In the genomic region with DNA sequence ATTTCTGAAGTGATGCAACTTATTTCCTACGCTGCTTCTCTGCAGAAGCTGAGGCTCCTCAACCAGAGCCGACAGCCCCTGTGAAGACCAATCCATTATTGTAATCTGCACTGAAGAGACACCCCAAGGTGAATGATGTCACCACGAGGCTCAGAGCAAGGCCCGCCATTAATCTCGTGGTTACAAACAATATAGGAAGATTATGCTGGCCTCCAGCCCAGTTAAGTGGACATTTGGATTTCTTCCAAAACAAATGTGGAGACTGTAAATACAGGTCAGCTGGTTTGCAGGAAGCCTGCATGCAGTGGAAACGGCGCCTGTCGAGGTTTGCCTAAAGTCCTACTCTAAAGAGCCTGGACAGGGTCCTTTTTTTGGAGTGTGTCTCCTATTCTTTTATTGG, we compare ENCODE assay signal across 9 mouse cellular contexts.
A peak's percentile ranks its signal among the peaks of the same experiment; 100 is the strongest.
DNase-seq lines count a peak whose midpoint lies in the region; ATAC-seq and TF ChIP-seq lines count a peak whose summit lies in the region.
"Had no signal": no experiment of that assay in that cellular context is flagged by ENCODE, and none has a peak within 500 bp of the region (broad histone marks: within the 10 kb centered on the region; RNA-seq: fewer than 3 reads in every experiment).

No protein-coding gene starts in this region.

- H3K4me2 ChIP-seq in forebrain, embryonic 14.5 days (ENCODE audit: low read length): no peak overlapping the region
- H3K4me2 ChIP-seq in forebrain, embryonic 12.5 days: no peak overlapping the region
- no peak overlapping the region for H3K4me2 ChIP-seq in intestine, postnatal 0 days (replicated peaks; ENCODE audit: low read depth)
- H3K4me2 ChIP-seq in lung, embryonic 16.5 days (ENCODE audit: low read depth, low read length): no peak overlapping the region
- H3K4me2 ChIP-seq: liver, embryonic 13.5 days had no signal

- WGBS in forebrain, embryonic 14.5 days: 12% methylated on average over 8 of the region's 8 CpGs
- 46% methylated on average over 8 of the region's 8 CpGs for WGBS in forebrain, embryonic 12.5 days
- 25% methylated on average over 8 of the region's 8 CpGs for WGBS in intestine, postnatal 0 days
- 4% methylated on average over 8 of the region's 8 CpGs for WGBS in lung, embryonic 16.5 days

- peak; percentile 78 for DNase-seq in forebrain, embryonic 14.5 days (ENCODE audit: low spot score)
- peak; percentile 26 to 30 for DNase-seq in adrenal gland, adult 18-20 months (ENCODE audit: low spot score in 2 of 2)
- DNase-seq in T-cell, adult 2 months (ENCODE audit: low spot score): no peak
- no peak for DNase-seq in thymus, postnatal 4 days
- no peak for DNase-seq in spleen, postnatal 36 days (ENCODE audit: low spot score in 2 of 2)
- DNase-seq: liver, embryonic 13.5 days had no signal

- H3K4me1 ChIP-seq in forebrain, embryonic 14.5 days (ENCODE audit: control insufficient read depth, insufficient read depth, low read length): peaks cover 9% of the 10 kb centered on the region
- peaks cover 61% of the 10 kb centered on the region for H3K4me1 ChIP-seq in forebrain, embryonic 12.5 days
- no peaks in the 10 kb centered on the region for H3K4me1 ChIP-seq in intestine, postnatal 0 days (replicated peaks; ENCODE audit: control insufficient read depth, insufficient read depth, low read length)
- H3K4me1 ChIP-seq in lung, embryonic 16.5 days (replicated peaks; ENCODE audit: control insufficient read depth, insufficient read depth, low read length): peaks cover 12% of the 10 kb centered on the region

- H3K9me3 ChIP-seq in forebrain, embryonic 14.5 days (replicated peaks; ENCODE audit: control insufficient read depth, low read length): no peaks in the 10 kb centered on the region
- no peaks in the 10 kb centered on the region for H3K9me3 ChIP-seq in forebrain, embryonic 12.5 days
- H3K9me3 ChIP-seq in intestine, postnatal 0 days (ENCODE audit: control insufficient read depth): no peaks in the 10 kb centered on the region
- no peaks in the 10 kb centered on the region for H3K9me3 ChIP-seq in lung, embryonic 16.5 days (ENCODE audit: control insufficient read depth, low read length)
- H3K9me3 ChIP-seq: liver, embryonic 13.5 days had no signal

- H3K9ac ChIP-seq in forebrain, embryonic 14.5 days (ENCODE audit: low read length): 0 out of 2 replicates have a peak overlapping the region, but pooled peaks have one; percentile 9
- H3K9ac ChIP-seq in forebrain, embryonic 12.5 days: no peak overlapping the region
- no peak overlapping the region for H3K9ac ChIP-seq in intestine, postnatal 0 days (ENCODE audit: low read depth, low read length)
- no peak overlapping the region for H3K9ac ChIP-seq in lung, embryonic 16.5 days (ENCODE audit: low read length)
- H3K9ac ChIP-seq: liver, embryonic 13.5 days had no signal

- ATAC-seq in forebrain, embryonic 14.5 days: peak; percentile 48; the same call in 1 of the 2 replicates
- no peak for ATAC-seq in forebrain, embryonic 12.5 days (ENCODE audit: low FRiP score)
- peak; percentile 45; the same call in 1 of the 2 replicates for ATAC-seq in intestine, postnatal 0 days
- ATAC-seq in lung, embryonic 16.5 days (ENCODE audit: low read depth): peak; percentile 91

- no peak overlapping the region for H3K4me3 ChIP-seq in forebrain, embryonic 14.5 days (ENCODE audit: low read depth, low read length)
- no peak overlapping the region for H3K4me3 ChIP-seq in forebrain, embryonic 12.5 days (replicated peaks)
- H3K4me3 ChIP-seq in intestine, postnatal 0 days (ENCODE audit: low read depth, low read length): no peak overlapping the region
- H3K4me3 ChIP-seq in lung, embryonic 16.5 days (ENCODE audit: low read length): no peak overlapping the region
- H3K4me3 ChIP-seq: liver, embryonic 13.5 days had no signal

- H3K36me3 ChIP-seq in forebrain, embryonic 14.5 days (ENCODE audit: control insufficient read depth, insufficient read depth, low read length): no peaks in the 10 kb centered on the region
- no peaks in the 10 kb centered on the region for H3K36me3 ChIP-seq in forebrain, embryonic 12.5 days (replicated peaks)
- H3K36me3 ChIP-seq in intestine, postnatal 0 days (ENCODE audit: control insufficient read depth, insufficient read depth): no peaks in the 10 kb centered on the region
- H3K36me3 ChIP-seq in lung, embryonic 16.5 days (ENCODE audit: control insufficient read depth, insufficient read depth, low read length): no peaks in the 10 kb centered on the region
- H3K36me3 ChIP-seq: liver, embryonic 13.5 days had no signal

- 0 out of 2 replicates have a peak overlapping the region, but pooled peaks have one; percentile 29 for H3K27ac ChIP-seq in forebrain, embryonic 14.5 days (ENCODE audit: low read depth, low read length)
- no peak overlapping the region for H3K27ac ChIP-seq in forebrain, embryonic 12.5 days
- no peak overlapping the region for H3K27ac ChIP-seq in intestine, postnatal 0 days (ENCODE audit: low read depth, low read length)
- H3K27ac ChIP-seq in lung, embryonic 16.5 days (ENCODE audit: low read length): peak overlapping the region; percentile 35; the same call in 1 of the 2 replicates
- H3K27ac ChIP-seq: liver, embryonic 13.5 days had no signal

- no peak for TF ChIP-seq CTCF in intestine, postnatal 0 days (IDR thresholded peaks at IDR 0.05; ENCODE audit: low read depth)

- no peaks in the 10 kb centered on the region for H3K27me3 ChIP-seq in forebrain, embryonic 14.5 days (replicated peaks; ENCODE audit: control insufficient read depth, insufficient read depth, low read length)
- H3K27me3 ChIP-seq in forebrain, embryonic 12.5 days: peaks cover 6% of the 10 kb centered on the region; the same call in 1 of the 2 replicates
- H3K27me3 ChIP-seq in intestine, postnatal 0 days (replicated peaks; ENCODE audit: control insufficient read depth, insufficient read depth, low read length): no peaks in the 10 kb centered on the region
- H3K27me3 ChIP-seq in lung, embryonic 16.5 days (ENCODE audit: control insufficient read depth, insufficient read depth, low read depth, low read length): no peaks in the 10 kb centered on the region; the same call in 1 of the 2 replicates
- H3K27me3 ChIP-seq: liver, embryonic 13.5 days had no signal

Comparison
In these comparisons a context has a peak if more than half of its experiments do, and no peak if none do; other contexts are left out.
1. H3K27ac ChIP-seq: peak in forebrain, embryonic 14.5 days (single experiment) and lung, embryonic 16.5 days (single experiment); none in forebrain, embryonic 12.5 days (single experiment) and intestine, postnatal 0 days (single experiment).
2. DNase-seq: peak in forebrain, embryonic 14.5 days (single experiment) and adrenal gland, adult 18-20 months (2 of 2); none in T-cell, adult 2 months (single experiment), thymus, postnatal 4 days (single experiment) and spleen, postnatal 36 days (0 of 2).